Mouse (Mus musculus): ENCODE measurements around the gene 4931406C07Rik.

4931406C07Rik gene

GRCm38 (mm10) chr9:15289251-15289650, 17.0 kb downstream of the 4931406C07Rik start:
- in situ Hi-C loops (cut with MseI, MboI) = loop anchor here in 1 of 2 experiments (10.0 kb wide), 1 partner anchor 254 kb away; no protein-coding TSS in a partner anchor

- in situ Hi-C loops (cut with MseI, MboI) = loop anchor here in 1 of 2 experiments (10.0 kb wide), 1 partner anchor 254 kb away; no protein-coding TSS in a partner anchor
Measured at GRCm38 (mm10) chr9:15288402-15288801, 17.8 kb downstream of the 4931406C07Rik start.

GRCm38 (mm10) chr9:15287846-15288245, 18.4 kb downstream of the 4931406C07Rik start:
- in situ Hi-C loops (cut with MseI, MboI) = loop anchor here in 1 of 2 experiments (10.0 kb wide), 1 partner anchor 253 kb away; no protein-coding TSS in a partner anchor

- in situ Hi-C loops (cut with MseI, MboI) = loop anchor here in 1 of 2 experiments (10.0 kb wide), 1 partner anchor 251 kb away; no protein-coding TSS in a partner anchor
Measured at GRCm38 (mm10) chr9:15285443-15285842, 20.8 kb downstream of the 4931406C07Rik start.

- in situ Hi-C loops (cut with MseI, MboI) = loop anchor here in 1 of 2 experiments (10.0 kb wide), 1 partner anchor 246 kb away; no protein-coding TSS in a partner anchor
Measured at GRCm38 (mm10) chr9:15280491-15280879, 25.8 kb downstream of the 4931406C07Rik start.

GRCm38 (mm10) chr9:15279649-15280490, 26.4 kb downstream of the 4931406C07Rik start, which contains the start of gene Med17:
Gene Med17, minus strand, starts transcription at chr9:15279931.
- in situ Hi-C loops (cut with MseI, MboI) = loop anchor here in 1 of 2 experiments (10.0 kb wide), 1 partner anchor 245 kb away; no protein-coding TSS in a partner anchor

- in situ Hi-C loops (cut with MseI, MboI) = no loop called here
Measured at GRCm38 (mm10) chr9:15279139-15279648, 27.1 kb downstream of the 4931406C07Rik start.

GRCm38 (mm10) chr9:15278343-15278742, 27.9 kb downstream of the 4931406C07Rik start:
- in situ Hi-C loops (cut with MseI, MboI) = no loop called here

- in situ Hi-C loops (cut with MseI, MboI) = no loop called here
Measured at GRCm38 (mm10) chr9:15276855-15277254, 29.4 kb downstream of the 4931406C07Rik start.

GRCm38 (mm10) chr9:15273981-15274380, 32.3 kb downstream of the 4931406C07Rik start:
- in situ Hi-C loops (cut with MseI, MboI) = no loop called here

- in situ Hi-C loops (cut with MseI, MboI) = no loop called here
Measured at GRCm38 (mm10) chr9:15263487-15263886, 42.8 kb downstream of the 4931406C07Rik start.

GRCm38 (mm10) chr9:15261980-15262379, 44.3 kb downstream of the 4931406C07Rik start:
- in situ Hi-C loops (cut with MseI, MboI) = no loop called here

GRCm38 (mm10) chr9:15256214-15256613, 50.0 kb downstream of the 4931406C07Rik start:
- in situ Hi-C loops (cut with MseI, MboI) = no loop called here

- in situ Hi-C loops (cut with MseI, MboI) = no loop called here
Measured at GRCm38 (mm10) chr9:15254501-15254900, 51.7 kb downstream of the 4931406C07Rik start.

- in situ Hi-C loops (cut with MseI, MboI) = no loop called here
Measured at GRCm38 (mm10) chr9:15252196-15252595, 54.1 kb downstream of the 4931406C07Rik start.

GRCm38 (mm10) chr9:15250376-15250775, 55.9 kb downstream of the 4931406C07Rik start:
- in situ Hi-C loops (cut with MseI, MboI) = no loop called here

- in situ Hi-C loops (cut with MseI, MboI) = no loop called here
Measured at GRCm38 (mm10) chr9:15245319-15246075, 60.8 kb downstream of the 4931406C07Rik start.

- in situ Hi-C loops (cut with MseI, MboI) = no loop called here
Measured at GRCm38 (mm10) chr9:15242130-15242529, 64.1 kb downstream of the 4931406C07Rik start.

- in situ Hi-C loops (cut with MseI, MboI) = no loop called here
Measured at GRCm38 (mm10) chr9:15241596-15241939, 64.7 kb downstream of the 4931406C07Rik start.

GRCm38 (mm10) chr9:15240863-15241595, 65.2 kb downstream of the 4931406C07Rik start:
- in situ Hi-C loops (cut with MseI, MboI) = no loop called here

GRCm38 (mm10) chr9:15240006-15240405, 66.2 kb downstream of the 4931406C07Rik start:
- in situ Hi-C loops (cut with MseI, MboI) = no loop called here
